Mouse (Mus musculus) gastrocnemius, adult 2 months (tissue): Measurements from ENCODE around the gene Prnp. TPM values are rescaled to one million over a fixed set of nuclear protein-coding genes. Genes with fewer than 3 reads are reported as not detected.

Experiments
- DNase-seq: peaks from one replicate; pipeline ENCODE4 v3.0.0; 2022
- H3K27ac ChIP-seq: fragments of 200-600 bp; 2 replicates; pipeline ENCODE4 v1.8.1; 2022; ENCODE audit warnings: mild to moderate bottlenecking
- H3K4me3 ChIP-seq: fragments of 200-600 bp; 2 replicates; pipeline ENCODE4 v1.8.1; 2022; ENCODE audit warnings: mild to moderate bottlenecking, moderate library complexity
- CTCF ChIP-seq: fragments of 200-600 bp; IDR thresholded peaks from 2 replicates; pipeline ENCODE4 v1.8.1; 2022; ENCODE audit warnings: antibody characterized with exemption, mild to moderate bottlenecking, moderate library complexity
- intact Hi-C: fragments of 180-260 bp; cut with DNase I; formaldehyde crosslinking; loops from one replicate; pipeline ENCODE4 v1.15.1; 2025
- total RNA-seq, 2 experiments: library from RNA; stranded (reverse); gene quantifications; 2 replicates each; pipeline ENCODE4 v1.2.3; 2021

The Prnp gene
- total RNA-seq, 2 experiments from 2014 or later = 79.9 to 89.5 TPM

GRCm38 (mm10) chr2:131955264-131955663 lies 45.5 kb downstream of the Prnp start:
- TF ChIP-seq CTCF = no peak
- intact Hi-C loops = no loop called here
- peak overlapping the region; percentile 66 for H3K4me3 ChIP-seq
- peak; percentile 46 for DNase-seq
- no peak overlapping the region for H3K27ac ChIP-seq

- DNase-seq = no peak
- intact Hi-C loops = no loop called here
- H3K4me3 ChIP-seq = no peak overlapping the region
- H3K27ac ChIP-seq = no peak overlapping the region
- no peak for TF ChIP-seq CTCF
Observed at GRCm38 (mm10) chr2:131956336-131957256, 46.9 kb downstream of the Prnp start.

- intact Hi-C loops = no loop called here
- no peak overlapping the region for H3K27ac ChIP-seq
- H3K4me3 ChIP-seq = no peak overlapping the region
- no peak for DNase-seq
- no peak for TF ChIP-seq CTCF
Observed at GRCm38 (mm10) chr2:131957731-131958222, 48.0 kb downstream of the Prnp start.

GRCm38 (mm10) chr2:131961671-131962070 lies 51.9 kb downstream of the Prnp start:
- Histone ChIP-seq H3K4me3 (no peak overlapping the region), H3K27ac (no peak overlapping the region)
- no peak for TF ChIP-seq CTCF
- DNase-seq = no peak
- intact Hi-C loops = no loop called here

GRCm38 (mm10) chr2:131970597-131970996 lies 60.9 kb downstream of the Prnp start:
- intact Hi-C loops = no loop called here

GRCm38 (mm10) chr2:131971098-131971497 lies 61.4 kb downstream of the Prnp start:
- intact Hi-C loops = no loop called here
- no peak for DNase-seq
- no peak for TF ChIP-seq CTCF
- Histone ChIP-seq H3K4me3 (no peak overlapping the region), H3K27ac (no peak overlapping the region)

More at GRCm38 (mm10) chr2:131970597-131970996, 60.9 kb downstream of the Prnp start:
- TF ChIP-seq CTCF = no peak
- Histone ChIP-seq H3K4me3 (no peak overlapping the region), H3K27ac (no peak overlapping the region)
- DNase-seq = no peak

GRCm38 (mm10) chr2:131976663-131977062 lies 66.9 kb downstream of the Prnp start:
- Histone ChIP-seq H3K27ac (no peak overlapping the region), H3K4me3 (no peak overlapping the region)
- no peak for DNase-seq
- intact Hi-C loops = no loop called here
- no peak for TF ChIP-seq CTCF

GRCm38 (mm10) chr2:131980866-131981265 lies 71.1 kb downstream of the Prnp start:
- Histone ChIP-seq H3K27ac (no peak overlapping the region), H3K4me3 (no peak overlapping the region)
- intact Hi-C loops = no loop called here
- DNase-seq = no peak
- TF ChIP-seq CTCF = no peak

GRCm38 (mm10) chr2:131982546-131983196 lies 72.9 kb downstream of the Prnp start:
- Histone ChIP-seq H3K27ac (no peak overlapping the region), H3K4me3 (no peak overlapping the region)
- peak; percentile 69 for DNase-seq
- intact Hi-C loops = loop anchor here (1.0 to 2.0 kb wide), 2 partner anchors 129 to 258 kb away; no protein-coding TSS in a partner anchor
- TF ChIP-seq CTCF = peak; percentile 90

- peak; percentile 39 for TF ChIP-seq CTCF
- Histone ChIP-seq H3K4me3 (no peak overlapping the region), H3K27ac (no peak overlapping the region)
- no peak for DNase-seq
- intact Hi-C loops = no loop called here
Observed at GRCm38 (mm10) chr2:131987950-131988349, 78.2 kb downstream of the Prnp start.

Other genes with a start within 250 kb of the Prnp start
- not detected for gene Erv3, start 50.2 kb upstream of the Prnp start, total RNA-seq
- gene Prn, start within 50 bp of the Prnp start, total RNA-seq = under 1 TPM in 1 of 2 experiments, not detected in 1; 0.11 TPM
- under 1 TPM; 0.08 to 0.15 TPM for gene Prnd, start 40.9 kb downstream of the Prnp start, total RNA-seq
- 1 to 10 TPM; 3.5 to 6.8 TPM for gene Rassf2, start 120.3 kb downstream of the Prnp start, total RNA-seq
- gene Slc23a2, start 235.2 kb downstream of the Prnp start, total RNA-seq = 10 to 100 TPM in 1 of 2 experiments, 1 to 10 TPM in 1; 7.7 to 10.8 TPM